Mouse (Mus musculus) liver, embryonic 14.5 days (tissue): ENCODE results near the gene Dtx3.

Source experiments
- CTCF ChIP-seq: IDR thresholded peaks from 2 replicates; pipeline ENCODE4 v1.5.1; 2016; ENCODE audit warnings: antibody characterized with exemption, low read depth, control low read depth
- EP300 ChIP-seq: IDR thresholded peaks from 2 replicates; pipeline ENCODE4 v1.6.1; 2016; ENCODE audit warnings: antibody characterized with exemption, low read depth

GRCm38 (mm10) chr10:127189116-127189650 lies 6.3 kb downstream of the Dtx3 start:
- TF ChIP-seq CTCF (no peak), EP300 (peak; percentile 16; the same call in 1 of the 2 replicates)
